Mouse (Mus musculus) CH12.LX (cell line): ENCODE measurements at regions not wholly inside any gene's neighbourhood (a gene's known extent, or its start where the extent isn't known, plus 50 kb on each side); places are given as distances from the start of the nearest gene placed in this dataset.

Experiments used
- CHD1 ChIP-seq: IDR thresholded peaks from 2 replicates; pipeline ENCODE4 v1.6.1; 2012; ENCODE audit warnings: low read depth, low read length, improper control_type of control experiment, inconsistent platforms
- CTCF ChIP-seq, 2 experiments: IDR thresholded peaks in 1 of 2; conservative IDR thresholded peaks in 1 of 2; 2 replicates each; pipeline ENCODE4 v1.5.1; 2011 to 2012; ENCODE audit warnings: low read depth in 2 of 2, low read length in 2 of 2, improper control_type of control experiment in 1 of 2, inconsistent platforms in 1 of 2, mild to moderate bottlenecking in 1 of 2, moderate library complexity in 1 of 2
- EP300 ChIP-seq: IDR thresholded peaks from 2 replicates; pipeline ENCODE4 v1.6.1; 2011; ENCODE audit warnings: low read length, improper control_type of control experiment
- HCFC1 ChIP-seq: IDR thresholded peaks from 2 replicates; pipeline ENCODE4 v1.6.1; 2012; ENCODE audit warnings: low read depth, mild to moderate bottlenecking, inconsistent platforms, low read length, improper control_type of control experiment
- JUND ChIP-seq: conservative IDR thresholded peaks from 2 replicates; pipeline ENCODE4 v1.6.1; 2011; ENCODE audit warnings: low read depth, low read length, improper control_type of control experiment
- KAT2A ChIP-seq: IDR thresholded peaks from 2 replicates; pipeline ENCODE4 v1.6.1; 2012; ENCODE audit warnings: low read length, improper control_type of control experiment, inconsistent platforms; ENCODE audit not compliant: insufficient replicate concordance
- MEF2A ChIP-seq: IDR thresholded peaks from 2 replicates; pipeline ENCODE4 v1.6.1; 2014; ENCODE audit warnings: low read depth, mild to moderate bottlenecking, inconsistent platforms, low read length, improper control_type of control experiment, borderline replicate concordance
- PAX5 ChIP-seq: IDR thresholded peaks from 2 replicates; pipeline ENCODE4 v1.6.1; 2012; ENCODE audit warnings: low read length, inconsistent platforms, mixed read lengths
- POLR2A ChIP-seq: IDR thresholded peaks from 2 replicates; pipeline ENCODE4 v1.6.1; 2011; ENCODE audit warnings: low read depth, mild to moderate bottlenecking, improper control_type of control experiment, low read length
- RCOR1 ChIP-seq: conservative IDR thresholded peaks from 2 replicates; pipeline ENCODE4 v1.6.1; 2012; ENCODE audit warnings: low read depth, mild to moderate bottlenecking, inconsistent platforms, low read length, improper control_type of control experiment
- UBTF ChIP-seq: IDR thresholded peaks from 2 replicates; pipeline ENCODE4 v1.6.1; 2012; ENCODE audit warnings: low read depth, mild to moderate bottlenecking, inconsistent platforms, low read length, improper control_type of control experiment, moderate library complexity
- USF1 ChIP-seq: IDR thresholded peaks from 2 replicates; pipeline ENCODE4 v1.6.1; 2014; ENCODE audit warnings: low read depth, mild to moderate bottlenecking, inconsistent platforms, low read length, improper control_type of control experiment
- USF2 ChIP-seq: conservative IDR thresholded peaks from 2 replicates; pipeline ENCODE4 v1.6.1; 2011; ENCODE audit warnings: low read depth, low read length, improper control_type of control experiment
- ZKSCAN1 ChIP-seq: IDR thresholded peaks from 2 replicates; pipeline ENCODE4 v1.6.1; 2012; ENCODE audit warnings: low read depth, inconsistent platforms, low read length, improper control_type of control experiment, borderline replicate concordance

DNA sequence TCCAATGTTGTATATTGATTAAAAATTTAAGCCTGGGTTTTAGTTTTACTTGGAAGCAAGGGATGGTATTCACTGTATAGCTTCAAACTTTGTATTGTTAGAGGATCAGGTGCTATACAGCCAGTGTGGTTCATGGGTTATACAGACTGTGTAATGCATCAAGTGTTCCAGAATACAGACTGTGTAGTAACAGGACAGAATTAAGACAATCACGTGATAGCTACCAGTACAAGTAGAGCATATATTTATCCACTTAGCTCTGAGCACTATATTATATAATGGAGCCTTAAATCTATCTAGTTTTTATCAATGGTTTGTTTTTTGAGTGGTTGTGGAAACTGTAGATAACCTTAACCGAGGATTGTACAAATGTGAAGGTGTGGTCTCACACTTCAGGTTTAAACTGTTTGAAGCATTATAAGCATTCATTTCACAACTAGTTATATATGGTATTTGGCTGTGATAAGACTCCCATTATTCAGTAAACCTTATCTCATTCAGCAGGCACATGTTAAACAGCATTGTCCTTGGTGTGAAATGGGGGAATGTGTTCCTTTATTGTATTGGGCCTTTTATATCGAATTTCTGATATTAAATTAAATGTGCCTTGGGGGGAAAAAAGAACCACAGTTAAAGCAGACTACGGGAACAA lies 256.3 kb upstream of the Sdr16c6 start:
- TF ChIP-seq POLR2A: no peak
- TF ChIP-seq HCFC1: no peak
- no peak for TF ChIP-seq CTCF (conservative IDR thresholded peaks at IDR 0.05 in 1 of 2, IDR thresholded peaks at IDR 0.05 in 1 of 2; ENCODE audit: low read depth in 2 of 2, low read length in 2 of 2)
- TF ChIP-seq ZKSCAN1: no peak
- no peak for TF ChIP-seq USF2
- TF ChIP-seq UBTF: no peak
- TF ChIP-seq JUND: no peak
- no peak for TF ChIP-seq EP300
- TF ChIP-seq USF1: no peak
- no peak for TF ChIP-seq KAT2A
- TF ChIP-seq MEF2A: no peak
- no peak for TF ChIP-seq RCOR1
- no peak for TF ChIP-seq PAX5
- TF ChIP-seq CHD1: no peak
